Mouse (Mus musculus): Measurements from ENCODE around the gene Gramd2.

- TF ChIP-seq CTCF (IDR thresholded peaks at IDR 0.05; ENCODE audit: low read depth) (no peak), EP300 (IDR thresholded peaks at IDR 0.05; ENCODE audit: low read depth) (no peak)
These were observed 12.0 kb upstream of the Gramd2 start for GRCm38 (mm10) chr9:59667904-59668303.

Measured in liver, postnatal 0 days (tissue).